Mouse (Mus musculus) MEL (cell line): ENCODE measurements at regions not wholly inside any gene's neighbourhood (a gene's known extent, or its start where the extent isn't known, plus 50 kb on each side); places are given as distances from the start of the nearest gene placed in this dataset.

Source experiments
- DNase-seq: peaks from one replicate; pipeline ENCODE4 v3.0.0; 2011; ENCODE audit warnings: low read depth, low spot score
- H3K27ac ChIP-seq: 2 replicates; pipeline ENCODE4 v1.5.1; 2012; ENCODE audit warnings: low read depth, mild to moderate bottlenecking, control low read depth, low read length, moderate library complexity; ENCODE audit not compliant: control insufficient read depth
- H3K27me3 ChIP-seq, 2 experiments: fragments of 150-350 bp in 1 of 2; sonication (generic) in 1 of 2; 2 replicates each; pipeline ENCODE4 v1.6.1; 2012; ENCODE audit warnings: low read length in 2 of 2, mild to moderate bottlenecking in 2 of 2, improper control_type of control experiment in 1 of 2, moderate library complexity in 1 of 2; ENCODE audit not compliant: insufficient read depth in 2 of 2, control insufficient read depth in 1 of 2
- H3K36me3 ChIP-seq, 2 experiments: 2 replicates each; pipeline ENCODE4 v1.6.1; 2012 to 2014; ENCODE audit warnings: low read length in 2 of 2, improper control_type of control experiment in 1 of 2, inconsistent platforms in 1 of 2, mild to moderate bottlenecking in 1 of 2; ENCODE audit not compliant: insufficient read depth in 2 of 2, control insufficient read depth in 1 of 2
- H3K4me1 ChIP-seq, 2 experiments: fragments of 150-350 bp in 1 of 2; sonication (generic) in 1 of 2; 2 replicates each; pipeline ENCODE4 v1.6.1; 2012; ENCODE audit warnings: low read length in 2 of 2, improper control_type of control experiment in 1 of 2, mild to moderate bottlenecking in 1 of 2; ENCODE audit not compliant: insufficient read depth in 2 of 2, control insufficient read depth in 1 of 2
- H3K4me3 ChIP-seq, 2 experiments: fragments of 150-350 bp in 1 of 2; sonication (generic) in 1 of 2; 2 replicates each; pipeline ENCODE4 v1.5.1; 2012; ENCODE audit warnings: low read depth in 2 of 2, low read length in 2 of 2, mild to moderate bottlenecking in 2 of 2, moderate library complexity in 2 of 2, control low read depth in 1 of 2, improper control_type of control experiment in 1 of 2; ENCODE audit not compliant: control insufficient read depth in 1 of 2, insufficient read depth in 1 of 2
- H3K79me2 ChIP-seq: 2 replicates; pipeline ENCODE4 v1.6.1; 2012; ENCODE audit warnings: mild to moderate bottlenecking, low read length, moderate library complexity; ENCODE audit not compliant: control insufficient read depth, poor library complexity, insufficient read depth
- H3K9ac ChIP-seq: 2 replicates; pipeline ENCODE4 v1.6.1; 2012; ENCODE audit warnings: low read depth, mild to moderate bottlenecking, control low read depth, low read length, moderate library complexity; ENCODE audit not compliant: control insufficient read depth, poor library complexity, severe bottlenecking
- H3K9me3 ChIP-seq: fragments of 150-350 bp; sonication (generic); replicated peaks from 2 replicates; pipeline ENCODE4 v1.6.1; 2012; ENCODE audit warnings: mild to moderate bottlenecking, low read length, improper control_type of control experiment, moderate library complexity; ENCODE audit not compliant: insufficient read depth
- BHLHE40 ChIP-seq: IDR thresholded peaks from 2 replicates; pipeline ENCODE4 v1.6.1; 2012; ENCODE audit warnings: low read depth, mild to moderate bottlenecking, inconsistent platforms, low read length, improper control_type of control experiment, borderline replicate concordance
- CHD2 ChIP-seq: IDR thresholded peaks from 2 replicates; pipeline ENCODE4 v1.6.1; 2011; ENCODE audit warnings: low read length, improper control_type of control experiment
- CTCF ChIP-seq, 3 experiments: IDR thresholded peaks in 2 of 3; conservative IDR thresholded peaks in 1 of 3; 2 replicates each; pipeline ENCODE4 v1.5.1; 2011 to 2012; ENCODE audit warnings: low read length in 3 of 3, low read depth in 2 of 3, mild to moderate bottlenecking in 2 of 3, improper control_type of control experiment in 1 of 3, inconsistent platforms in 1 of 3, mixed read lengths in 1 of 3, moderate library complexity in 1 of 3; ENCODE audit not compliant: control insufficient read depth in 1 of 3, insufficient read depth in 1 of 3, poor library complexity in 1 of 3, severe bottlenecking in 1 of 3
- E2F4 ChIP-seq: IDR thresholded peaks from 2 replicates; pipeline ENCODE4 v1.6.1; 2011; ENCODE audit warnings: low read depth, low read length, improper control_type of control experiment, borderline replicate concordance
- ELF1 ChIP-seq: IDR thresholded peaks from 2 replicates; pipeline ENCODE4 v1.6.1; 2014; ENCODE audit warnings: low read depth, mild to moderate bottlenecking, inconsistent platforms, low read length, improper control_type of control experiment, moderate library complexity
- EP300 ChIP-seq, 2 experiments: IDR thresholded peaks; 2 replicates each; pipeline ENCODE4 v1.6.1; 2011; ENCODE audit warnings: improper control_type of control experiment in 2 of 2, low read length in 2 of 2, low read depth in 1 of 2, mild to moderate bottlenecking in 1 of 2
- ETS1 ChIP-seq: IDR thresholded peaks from 2 replicates; pipeline ENCODE4 v1.6.1; 2012; ENCODE audit warnings: low read depth, mild to moderate bottlenecking, inconsistent platforms, low read length, improper control_type of control experiment, moderate library complexity
- GATA1 ChIP-seq: IDR thresholded peaks from 2 replicates; pipeline ENCODE4 v1.6.1; 2011; ENCODE audit warnings: low read depth, low read length, improper control_type of control experiment
- HCFC1 ChIP-seq: IDR thresholded peaks from 2 replicates; pipeline ENCODE4 v1.6.1; 2012; ENCODE audit warnings: low read depth, mild to moderate bottlenecking, inconsistent platforms, low read length, improper control_type of control experiment, moderate library complexity
- JUND ChIP-seq: IDR thresholded peaks from 2 replicates; pipeline ENCODE4 v1.6.1; 2011; ENCODE audit warnings: low read depth, mild to moderate bottlenecking, improper control_type of control experiment, low read length
- MAFK ChIP-seq: IDR thresholded peaks from 2 replicates; pipeline ENCODE4 v1.6.1; 2011; ENCODE audit warnings: low read depth, mild to moderate bottlenecking, low read length, improper control_type of control experiment, borderline replicate concordance
- MAX ChIP-seq: IDR thresholded peaks from 2 replicates; pipeline ENCODE4 v1.6.1; 2011; ENCODE audit warnings: low read length, improper control_type of control experiment
- MEF2A ChIP-seq: IDR thresholded peaks from 2 replicates; pipeline ENCODE4 v1.6.1; 2014; ENCODE audit warnings: low read depth, mild to moderate bottlenecking, inconsistent platforms, low read length, improper control_type of control experiment; ENCODE audit not compliant: poor library complexity, insufficient replicate concordance, severe bottlenecking; ENCODE audit errors: extremely low read depth
- MYB ChIP-seq: IDR thresholded peaks from 2 replicates; pipeline ENCODE4 v1.6.1; 2011; ENCODE audit warnings: mild to moderate bottlenecking, low read depth, low read length, improper control_type of control experiment
- MYC ChIP-seq: IDR thresholded peaks from 2 replicates; pipeline ENCODE4 v1.6.1; 2011; ENCODE audit warnings: low read depth, mild to moderate bottlenecking, low read length, improper control_type of control experiment, moderate library complexity
- NELFE ChIP-seq: IDR thresholded peaks from 2 replicates; pipeline ENCODE4 v1.6.1; 2011; ENCODE audit warnings: low read depth, low read length, improper control_type of control experiment
- NRF1 ChIP-seq: IDR thresholded peaks from 2 replicates; pipeline ENCODE4 v1.6.1; 2014; ENCODE audit warnings: low read depth, mild to moderate bottlenecking, inconsistent platforms, low read length, improper control_type of control experiment, moderate library complexity; ENCODE audit not compliant: poor library complexity, insufficient read depth, severe bottlenecking
- POLR2A ChIP-seq, 2 experiments: IDR thresholded peaks; 2 replicates each; pipeline ENCODE4 v1.6.1; 2011 to 2012; ENCODE audit warnings: low read length in 2 of 2, mild to moderate bottlenecking in 2 of 2, control low read depth in 1 of 2, improper control_type of control experiment in 1 of 2, low read depth in 1 of 2, moderate library complexity in 1 of 2; ENCODE audit not compliant: control insufficient read depth in 1 of 2, insufficient read depth in 1 of 2, poor library complexity in 1 of 2
- POLR2AphosphoS5 ChIP-seq: IDR thresholded peaks from 2 replicates; pipeline ENCODE4 v1.6.1; 2012; ENCODE audit warnings: low read depth, borderline replicate concordance, mild to moderate bottlenecking, inconsistent platforms, low read length, moderate library complexity, mixed read lengths
- RAD21 ChIP-seq: IDR thresholded peaks from 2 replicates; pipeline ENCODE4 v1.6.1; 2011; ENCODE audit warnings: mild to moderate bottlenecking, low read depth, low read length, improper control_type of control experiment
- RCOR1 ChIP-seq: IDR thresholded peaks from 2 replicates; pipeline ENCODE4 v1.6.1; 2012; ENCODE audit warnings: low read depth, mild to moderate bottlenecking, inconsistent platforms, low read length, improper control_type of control experiment
- SIN3A ChIP-seq: IDR thresholded peaks from 2 replicates; pipeline ENCODE4 v1.6.1; 2012; ENCODE audit warnings: low read length, improper control_type of control experiment, inconsistent platforms
- SMC3 ChIP-seq: IDR thresholded peaks from 2 replicates; pipeline ENCODE4 v1.6.1; 2011; ENCODE audit warnings: low read depth, low read length, improper control_type of control experiment
- TAL1 ChIP-seq: IDR thresholded peaks from 2 replicates; pipeline ENCODE4 v1.6.1; 2012; ENCODE audit warnings: mild to moderate bottlenecking, inconsistent platforms, low read length, moderate library complexity, mixed read lengths
- TBP ChIP-seq: IDR thresholded peaks from 2 replicates; pipeline ENCODE4 v1.8.0; 2011; ENCODE audit warnings: low read depth, low read length, improper control_type of control experiment
- TCF12 ChIP-seq: IDR thresholded peaks from 2 replicates; pipeline ENCODE4 v1.6.1; 2014; ENCODE audit warnings: low read depth, mild to moderate bottlenecking, inconsistent platforms, low read length, improper control_type of control experiment, moderate library complexity
- USF1 ChIP-seq: IDR thresholded peaks from 2 replicates; pipeline ENCODE4 v1.6.1; 2014; ENCODE audit warnings: low read depth, mild to moderate bottlenecking, inconsistent platforms, low read length, improper control_type of control experiment, moderate library complexity
- ZKSCAN1 ChIP-seq: IDR thresholded peaks from 2 replicates; pipeline ENCODE4 v1.6.1; 2012; ENCODE audit warnings: low read depth, mild to moderate bottlenecking, inconsistent platforms, low read length, improper control_type of control experiment, moderate library complexity
- ZMIZ1 ChIP-seq: IDR thresholded peaks from 2 replicates; pipeline ENCODE4 v1.6.1; 2012; ENCODE audit warnings: low read depth, mild to moderate bottlenecking, inconsistent platforms, low read length, improper control_type of control experiment, moderate library complexity
- ZNF384 ChIP-seq: IDR thresholded peaks from 2 replicates; pipeline ENCODE4 v1.6.1; 2012; ENCODE audit warnings: low read depth, mild to moderate bottlenecking, inconsistent platforms, low read length, improper control_type of control experiment

GRCm38 (mm10) chr4:40334841-40335240 is 55.6 kb upstream of the Ndufb6 start:
- H3K79me2 ChIP-seq = no peaks in the 10 kb centered on the region
- no peak overlapping the region for H3K4me3 ChIP-seq
- no peak overlapping the region for H3K27ac ChIP-seq
- peaks cover 0 to 4% of the 10 kb centered on the region in 2 experiments; a peak in 2 of 4 replicates for H3K4me1 ChIP-seq
- no peak overlapping the region for H3K9ac ChIP-seq
- H3K27me3 ChIP-seq = no peaks in the 10 kb centered on the region
- TF ChIP-seq NELFE = no peak
- peak; percentile 19; the same call in 1 of the 2 replicates for TF ChIP-seq SMC3
- TF ChIP-seq CTCF (IDR thresholded peaks at IDR 0.05 in 2 of 3, conservative IDR thresholded peaks at IDR 0.05 in 1 of 3; ENCODE audit: control insufficient read depth in 1 of 3, insufficient read depth in 1 of 3, low read depth in 2 of 3, low read length in 3 of 3, poor library complexity in 1 of 3, severe bottlenecking in 1 of 3) = peak; percentile 14 to 45 (median 34); a peak in 3 of 6 replicates
- TF ChIP-seq RAD21 = peak; percentile 5
- no peak for TF ChIP-seq ZNF384
- no peak for TF ChIP-seq POLR2AphosphoS5
- TF ChIP-seq USF1 = no peak
- no peaks in the 10 kb centered on the region for H3K9me3 ChIP-seq
- H3K36me3 ChIP-seq = peaks cover 0 to 4% of the 10 kb centered on the region in 2 experiments; a peak in 2 of 4 replicates
- peak; percentile 40 for DNase-seq

- Histone ChIP-seq H3K27ac (peak overlapping the region; percentile 64), H3K36me3 (peaks cover 0 to 23% of the 10 kb centered on the region in 2 experiments; a peak in 2 of 4 replicates), H3K4me3 (no peak overlapping the region), H3K27me3 (no peaks in the 10 kb centered on the region), H3K9ac (no peak overlapping the region), H3K79me2 (no peaks in the 10 kb centered on the region), H3K4me1 (peaks cover 15 to 22% of the 10 kb centered on the region in 2 experiments), H3K9me3 (no peaks in the 10 kb centered on the region)
- peak; percentile 91 for DNase-seq
- TF ChIP-seq ELF1 (peak; percentile 68; the same call in 1 of the 2 replicates), MEF2A (0 out of 2 replicates have a peak, but pooled peaks have one; percentile 60), NELFE (no peak), ZMIZ1 (no peak), CHD2 (no peak), TAL1 (peak; percentile 93), SIN3A (peak; percentile 58; the same call in 1 of the 2 replicates), ETS1 (peak; percentile 92), MAFK (peak; percentile 55; the same call in 1 of the 2 replicates), TBP (no peak), RCOR1 (peak; percentile 87), SMC3 (peak; percentile 22; the same call in 1 of the 2 replicates), MYB (peak; percentile 69; the same call in 1 of the 2 replicates), TCF12 (peak; percentile 94), E2F4 (no peak), EP300 (IDR thresholded peaks at IDR 0.05; ENCODE audit: low read depth in 1 of 2, low read length in 2 of 2) (peak; percentile 97), MYC (0 out of 2 replicates have a peak, but pooled peaks have one; percentile 44), CTCF (IDR thresholded peaks at IDR 0.05 in 2 of 3, conservative IDR thresholded peaks at IDR 0.05 in 1 of 3; ENCODE audit: control insufficient read depth in 1 of 3, insufficient read depth in 1 of 3, low read depth in 2 of 3, low read length in 3 of 3, poor library complexity in 1 of 3, severe bottlenecking in 1 of 3) (no peak), GATA1 (peak; percentile 91), POLR2AphosphoS5 (no peak), HCFC1 (0 out of 2 replicates have a peak, but pooled peaks have one; percentile 25), JUND (0 out of 2 replicates have a peak, but pooled peaks have one; percentile 30), BHLHE40 (peak; percentile 51; the same call in 1 of the 2 replicates), NRF1 (no peak), ZKSCAN1 (no peak), MAX (peak; percentile 16; the same call in 1 of the 2 replicates), POLR2A (IDR thresholded peaks at IDR 0.05; ENCODE audit: control insufficient read depth in 1 of 2, insufficient read depth in 1 of 2, low read depth in 1 of 2, low read length in 2 of 2, poor library complexity in 1 of 2) (no peak)
- TF ChIP-seq, all 39 proteins: peak for 17
Measured at GRCm38 (mm10) chr4:40329737-40330136, 50.5 kb upstream of the Ndufb6 start.
